Mouse (Mus musculus): ENCODE results near the gene Gm11627.
"Not testable (repeated sequence)": the region's sequence is repeated elsewhere in the genome, so short reads cannot be mapped to it uniquely, and the experiment has no call there.

The Gm11627 gene

GRCm38 (mm10) chr11:102564952-102565671 is 14.1 kb downstream of the Gm11627 start:
- not testable (repeated sequence) for DNase-seq (ENCODE audit: low read depth, low spot score)

- DNase-seq (ENCODE audit: low read depth, low spot score), result no peak
Observed at GRCm38 (mm10) chr11:102558704-102559103, 20.6 kb downstream of the Gm11627 start.

GRCm38 (mm10) chr11:102557386-102557785 is 21.9 kb downstream of the Gm11627 start:
- DNase-seq (ENCODE audit: low read depth, low spot score), result no peak

GRCm38 (mm10) chr11:102556716-102557074 is 22.6 kb downstream of the Gm11627 start:
- no peak for DNase-seq (ENCODE audit: low read depth, low spot score)

- DNase-seq (ENCODE audit: low read depth, low spot score), result peak; percentile 99
Observed at GRCm38 (mm10) chr11:102556031-102556715, 23.1 kb downstream of the Gm11627 start, which contains the start of gene Gpatch8. Gene Gpatch8 (minus strand): TSS chr11:102556392.

GRCm38 (mm10) chr11:102555400-102556030 is 23.7 kb downstream of the Gm11627 start:
- DNase-seq (ENCODE audit: low read depth, low spot score), result no peak

GRCm38 (mm10) chr11:102552051-102552450 is 27.2 kb downstream of the Gm11627 start:
- no peak for DNase-seq (ENCODE audit: low read depth, low spot score)

GRCm38 (mm10) chr11:102551176-102551575 is 28.1 kb downstream of the Gm11627 start:
- DNase-seq (ENCODE audit: low read depth, low spot score), result no peak

- no peak for DNase-seq (ENCODE audit: low read depth, low spot score)
Observed at GRCm38 (mm10) chr11:102541471-102541870, 37.8 kb downstream of the Gm11627 start.

GRCm38 (mm10) chr11:102540286-102540685 is 39.0 kb downstream of the Gm11627 start:
- DNase-seq (ENCODE audit: low read depth, low spot score), result not testable (repeated sequence)

- no peak for DNase-seq (ENCODE audit: low read depth, low spot score)
Observed at GRCm38 (mm10) chr11:102539690-102540089, 39.6 kb downstream of the Gm11627 start.

GRCm38 (mm10) chr11:102536210-102536609 is 43.1 kb downstream of the Gm11627 start:
- no peak for DNase-seq (ENCODE audit: low read depth, low spot score)

GRCm38 (mm10) chr11:102534078-102534477 is 45.2 kb downstream of the Gm11627 start:
- no peak for DNase-seq (ENCODE audit: low read depth, low spot score)

GRCm38 (mm10) chr11:102531425-102531824 is 47.8 kb downstream of the Gm11627 start:
- peak; percentile 11 for DNase-seq (ENCODE audit: low read depth, low spot score)
